Mouse (Mus musculus) liver, embryonic 15.5 days (tissue): ENCODE data around the gene A630001G21Rik. TPM values are rescaled to one million over a fixed set of nuclear protein-coding genes. Genes with fewer than 3 reads are reported as not detected.

Experiments used
- ATAC-seq: fragments of 200-750 bp; cut with Nextera tagmentation; 2 replicates; pipeline ENCODE4 v1.8.0; 2017; ENCODE audit warnings: moderate number of reproducible peaks, mild to moderate bottlenecking, moderate library complexity; ENCODE audit not compliant: insufficient read depth
- H3K27ac ChIP-seq: fragments of 300-500 bp; sonication (generic); replicated peaks from 2 replicates; pipeline ENCODE4 v1.5.1; 2015; ENCODE audit warnings: mild to moderate bottlenecking, inconsistent platforms
- H3K27me3 ChIP-seq: fragments of 300-500 bp; sonication (generic); 2 replicates; pipeline ENCODE4 v1.6.1; 2015; ENCODE audit warnings: mild to moderate bottlenecking, inconsistent platforms
- H3K36me3 ChIP-seq: fragments of 300-500 bp; sonication (generic); replicated peaks from 2 replicates; pipeline ENCODE4 v1.6.1; 2015; ENCODE audit warnings: moderate library complexity, mild to moderate bottlenecking, inconsistent platforms
- H3K4me1 ChIP-seq: fragments of 300-500 bp; sonication (generic); replicated peaks from 2 replicates; pipeline ENCODE4 v1.6.1; 2015; ENCODE audit warnings: inconsistent platforms
- H3K4me2 ChIP-seq: fragments of 300-500 bp; sonication (generic); 2 replicates; pipeline ENCODE4 v1.6.1; 2015; ENCODE audit warnings: moderate library complexity, mild to moderate bottlenecking, inconsistent platforms
- H3K4me3 ChIP-seq: fragments of 300-500 bp; sonication (generic); replicated peaks from 2 replicates; pipeline ENCODE4 v1.5.1; 2015; ENCODE audit warnings: mild to moderate bottlenecking, inconsistent platforms
- H3K9ac ChIP-seq: fragments of 300-500 bp; sonication (generic); 2 replicates; pipeline ENCODE4 v1.6.1; 2015; ENCODE audit warnings: moderate library complexity, mild to moderate bottlenecking, inconsistent platforms
- H3K9me3 ChIP-seq: fragments of 300-500 bp; sonication (generic); replicated peaks from 2 replicates; pipeline ENCODE4 v1.6.1; 2016; ENCODE audit warnings: inconsistent platforms
- WGBS: fragments of 180-500 bp; shearing (Covaris S2); methylation state at CpG from one replicate; pipeline ENCODE4 v1.1.7; 2015; ENCODE audit warnings: mixed read lengths; ENCODE audit not compliant: insufficient replicate concordance; 5-methylcytosine and 5-hydroxymethylcytosine counted together
- polyA plus RNA-seq: library from polyadenylated mRNA; unstranded; fragments of >200 nt; fragmentation: Nextera tagmentation; extraction: Ambion mirVana; gene quantifications from 2 replicates; pipeline ENCODE4 v1.2.1, GENCODE M21; 2015

A630001G21Rik gene
- polyA plus RNA-seq, 1 experiment from 2014 or later, result 2.8 TPM

DNA sequence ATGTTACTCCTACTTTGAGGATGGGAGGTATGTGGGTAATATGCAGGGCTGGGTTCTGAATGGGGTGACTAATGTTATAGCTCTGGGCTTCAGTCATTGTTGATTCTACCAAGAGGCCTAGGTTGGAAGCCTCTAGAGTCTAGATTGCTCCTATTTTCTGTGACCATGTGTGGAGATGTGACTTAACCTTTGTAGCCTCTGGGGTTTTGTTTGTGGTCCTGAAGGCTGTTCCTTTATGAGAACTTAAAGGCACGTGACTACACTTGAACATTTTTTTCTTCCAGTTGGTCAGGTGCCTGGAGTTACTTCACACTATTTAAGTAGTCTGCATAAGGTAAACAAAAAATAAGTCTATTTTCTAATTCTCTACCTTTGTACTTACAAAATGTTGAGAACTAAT lies 21.3 kb upstream of the A630001G21Rik start:
- ATAC-seq, result no peak
- no peak overlapping the region for H3K4me2 ChIP-seq
- whole genome bisulfite sequencing, result 63% methylated on average over 1 of the region's 1 CpGs

DNA sequence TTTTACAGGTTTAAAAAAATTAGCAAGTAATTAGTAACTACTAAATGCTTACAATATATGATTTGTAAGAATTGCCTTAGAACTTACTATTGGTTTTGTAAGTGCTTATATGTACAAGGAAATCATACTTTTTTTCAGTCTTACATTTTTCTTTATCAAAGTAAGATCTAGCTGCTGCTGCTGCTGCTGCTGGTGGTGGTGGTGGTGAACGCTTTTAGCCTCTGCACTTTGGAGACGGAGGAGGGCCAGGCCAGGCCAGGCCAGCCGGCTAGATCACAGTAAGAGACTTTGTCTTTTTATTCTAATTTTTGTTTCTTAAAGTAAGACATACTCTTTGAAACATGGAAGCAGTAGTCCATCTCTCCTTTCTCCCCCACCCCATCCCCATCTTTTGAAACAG lies 16.8 kb upstream of the A630001G21Rik start:
- Histone ChIP-seq H3K4me1 (peaks cover 30% of the 10 kb centered on the region), H3K27me3 (no peaks in the 10 kb centered on the region), H3K4me3 (peak overlapping the region; percentile 25), H3K27ac (no peak overlapping the region), H3K36me3 (0 out of 2 replicates have a peak, but pooled peaks cover 8% of the 10 kb centered on the region), H3K9me3 (no peaks in the 10 kb centered on the region), H3K4me2 (peak overlapping the region; percentile 51), H3K9ac (no peak overlapping the region)
- 32% methylated on average over 3 of the region's 3 CpGs for WGBS
- no peak for ATAC-seq

More for the DNA sequence above, 21.3 kb upstream of the A630001G21Rik start:
- H3K27me3 ChIP-seq, result no peaks in the 10 kb centered on the region
- no peaks in the 10 kb centered on the region for H3K9me3 ChIP-seq
- H3K36me3 ChIP-seq, result 0 out of 2 replicates have a peak, but pooled peaks cover 8% of the 10 kb centered on the region
- no peak overlapping the region for H3K9ac ChIP-seq
- peaks cover 30% of the 10 kb centered on the region for H3K4me1 ChIP-seq
- no peak overlapping the region for H3K4me3 ChIP-seq
- no peak overlapping the region for H3K27ac ChIP-seq

DNA sequence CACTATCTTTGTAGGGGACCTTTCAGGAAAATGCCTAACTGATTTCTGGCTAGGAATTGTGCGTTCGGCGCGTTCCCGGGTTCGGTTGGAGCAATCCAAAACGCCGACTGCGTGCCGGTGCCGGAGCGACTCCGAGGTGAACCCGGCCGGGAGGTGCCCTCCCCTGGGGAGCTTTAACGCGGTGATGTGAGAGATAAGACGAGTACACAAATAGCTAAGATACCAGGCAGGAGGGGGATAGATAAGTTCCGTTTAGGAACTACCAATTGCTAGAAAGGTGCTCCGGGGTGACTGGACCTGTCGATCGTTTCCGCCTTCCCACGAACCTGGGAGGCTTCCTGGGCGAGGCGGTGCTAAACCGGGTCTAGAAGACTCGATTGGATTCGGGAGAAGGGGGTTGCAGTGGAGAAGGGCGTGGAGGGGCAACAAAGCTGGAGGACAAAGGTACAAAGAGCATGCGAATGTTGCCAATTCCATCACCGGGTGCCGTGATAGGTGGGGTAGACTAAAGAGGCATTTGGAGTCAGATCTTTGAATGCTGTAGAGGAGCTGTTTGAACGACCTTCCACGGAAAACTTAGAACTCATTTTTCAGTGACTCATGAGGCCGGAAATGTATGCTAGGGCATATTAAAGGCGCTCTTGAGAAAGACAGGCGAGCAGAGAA lies 15.8 kb upstream of the A630001G21Rik start:
- under 1% methylated on average over 38 of the region's 38 CpGs for WGBS
- Histone ChIP-seq H3K27ac (peak overlapping the region; percentile 90), H3K4me2 (peak overlapping the region; percentile 81), H3K4me3 (peak overlapping the region; percentile 96), H3K27me3 (0 out of 2 replicates have a peak, but pooled peaks cover 3% of the 10 kb centered on the region), H3K4me1 (peaks cover 26% of the 10 kb centered on the region), H3K9me3 (no peaks in the 10 kb centered on the region), H3K36me3 (0 out of 2 replicates have a peak, but pooled peaks cover 8% of the 10 kb centered on the region), H3K9ac (peak overlapping the region; percentile 93)
- peak; percentile 69 for ATAC-seq

DNA sequence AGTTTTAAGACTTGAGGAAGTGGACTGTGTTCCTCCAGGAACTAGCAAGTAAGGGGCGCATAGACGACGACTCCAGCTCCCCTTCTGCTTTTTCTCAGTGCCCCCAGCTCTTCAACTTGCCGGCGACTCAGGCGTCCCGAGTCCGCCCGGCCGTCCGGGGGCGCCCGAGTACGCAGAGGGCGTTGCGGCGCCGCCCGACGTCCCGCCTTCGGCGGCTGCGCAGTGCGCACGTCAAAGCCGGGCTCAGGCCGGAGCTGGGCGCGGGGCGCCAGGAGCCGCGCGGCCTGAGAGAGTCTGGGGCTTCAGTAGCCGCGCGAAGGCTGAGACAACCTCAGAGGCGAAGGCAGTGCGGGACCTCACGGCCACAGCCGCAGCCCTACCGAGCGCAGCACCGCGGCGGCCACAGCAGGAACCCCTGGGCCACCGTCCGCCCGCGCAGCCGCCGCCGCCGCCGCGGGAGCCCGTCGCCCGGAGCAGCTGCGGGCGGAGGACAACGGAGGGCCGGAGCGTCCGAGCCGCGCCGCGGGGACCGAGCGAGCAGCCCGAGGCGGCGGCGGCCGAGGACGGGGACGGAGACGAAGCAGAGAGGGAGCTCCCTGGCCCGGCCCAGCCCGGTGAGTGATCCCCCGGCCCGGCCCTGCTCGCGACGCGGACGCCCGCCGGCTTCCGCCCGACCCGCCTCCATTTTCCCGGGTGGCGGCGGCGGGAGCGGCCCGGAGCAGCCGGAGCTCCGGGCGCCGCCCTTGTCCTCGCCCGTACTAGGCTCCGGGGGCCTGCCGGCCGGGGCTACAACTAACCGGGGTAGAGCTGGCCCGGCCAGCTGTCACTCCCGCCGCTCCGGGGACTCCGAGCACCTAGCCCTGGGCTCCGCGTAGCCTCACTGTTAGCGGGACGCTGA lies 15.0 kb upstream of the A630001G21Rik start, which contains the start of gene Cab39:
Gene Cab39 (plus strand): TSS at position 234 of the 898 bp plus-strand sequence.
- Histone ChIP-seq H3K36me3 (0 out of 2 replicates have a peak, but pooled peaks cover 8% of the 10 kb centered on the region), H3K27me3 (0 out of 2 replicates have a peak, but pooled peaks cover 3% of the 10 kb centered on the region), H3K4me3 (peak within 1 kb of the TSS; percentile 96), H3K4me2 (peak within 1 kb of the TSS; percentile 81), H3K9ac (peak within 1 kb of the TSS; percentile 93), H3K27ac (peak within 1 kb of the TSS; percentile 90), H3K4me1 (peaks cover 26% of the 10 kb centered on the region), H3K9me3 (no peaks in the 10 kb centered on the region)
- ATAC-seq, result peak; percentile 88
- WGBS, result under 1% methylated on average over 118 of the region's 118 CpGs

DNA sequence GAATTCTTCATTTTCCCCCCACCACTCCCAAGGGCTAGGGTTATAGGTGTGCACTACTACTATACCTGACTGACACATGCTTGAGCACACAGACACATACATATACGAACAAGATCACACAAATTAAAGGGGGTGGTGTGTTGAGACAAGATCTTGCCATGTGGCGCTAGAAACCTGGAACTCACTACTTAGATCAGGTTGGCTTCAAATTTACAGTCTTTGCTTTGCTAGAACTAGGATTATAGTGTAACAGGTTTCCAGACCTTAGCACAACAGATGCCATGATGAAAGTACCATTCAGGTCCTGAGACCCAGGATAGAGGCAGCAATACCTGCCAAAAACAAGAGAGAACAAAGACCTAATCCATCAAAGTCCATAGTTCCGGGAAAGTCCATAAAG lies 13.0 kb upstream of the A630001G21Rik start:
- peaks cover 16% of the 10 kb centered on the region for H3K4me1 ChIP-seq
- 74% methylated on average over 3 of the region's 3 CpGs for WGBS
- no peak for ATAC-seq
- no peak overlapping the region for H3K9ac ChIP-seq
- H3K27me3 ChIP-seq, result 0 out of 2 replicates have a peak, but pooled peaks cover 3% of the 10 kb centered on the region
- H3K4me3 ChIP-seq, result no peak overlapping the region
- H3K9me3 ChIP-seq, result no peaks in the 10 kb centered on the region
- no peak overlapping the region for H3K27ac ChIP-seq
- no peak overlapping the region for H3K4me2 ChIP-seq
- 0 out of 2 replicates have a peak, but pooled peaks cover 5% of the 10 kb centered on the region for H3K36me3 ChIP-seq

DNA sequence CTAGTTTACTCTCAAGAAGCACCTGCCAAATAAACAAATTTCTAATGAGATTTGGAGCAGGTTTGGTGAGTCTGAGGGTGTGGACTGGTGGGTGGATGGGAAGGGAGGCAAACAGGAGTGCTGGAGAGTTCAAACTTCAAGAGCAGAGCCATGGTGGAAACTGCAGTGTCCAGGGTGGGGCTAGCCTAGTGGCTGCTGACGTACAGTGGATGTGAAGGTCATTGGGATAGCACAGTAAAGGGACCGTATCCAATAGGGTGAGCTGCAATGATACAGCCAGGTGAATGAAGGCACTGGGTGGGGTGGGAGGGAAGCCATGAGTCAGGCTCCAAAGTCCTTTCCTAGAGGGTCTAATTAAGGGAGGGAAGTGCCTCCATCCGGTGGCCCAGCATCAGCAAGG lies 12.1 kb upstream of the A630001G21Rik start:
- Histone ChIP-seq H3K9me3 (no peaks in the 10 kb centered on the region), H3K4me1 (peaks cover 9% of the 10 kb centered on the region), H3K36me3 (no peaks in the 10 kb centered on the region), H3K9ac (no peak overlapping the region), H3K27ac (no peak overlapping the region), H3K4me2 (no peak overlapping the region), H3K27me3 (0 out of 2 replicates have a peak, but pooled peaks cover 3% of the 10 kb centered on the region), H3K4me3 (no peak overlapping the region)
- no peak for ATAC-seq
- 53% methylated on average over 3 of the region's 3 CpGs for WGBS

DNA sequence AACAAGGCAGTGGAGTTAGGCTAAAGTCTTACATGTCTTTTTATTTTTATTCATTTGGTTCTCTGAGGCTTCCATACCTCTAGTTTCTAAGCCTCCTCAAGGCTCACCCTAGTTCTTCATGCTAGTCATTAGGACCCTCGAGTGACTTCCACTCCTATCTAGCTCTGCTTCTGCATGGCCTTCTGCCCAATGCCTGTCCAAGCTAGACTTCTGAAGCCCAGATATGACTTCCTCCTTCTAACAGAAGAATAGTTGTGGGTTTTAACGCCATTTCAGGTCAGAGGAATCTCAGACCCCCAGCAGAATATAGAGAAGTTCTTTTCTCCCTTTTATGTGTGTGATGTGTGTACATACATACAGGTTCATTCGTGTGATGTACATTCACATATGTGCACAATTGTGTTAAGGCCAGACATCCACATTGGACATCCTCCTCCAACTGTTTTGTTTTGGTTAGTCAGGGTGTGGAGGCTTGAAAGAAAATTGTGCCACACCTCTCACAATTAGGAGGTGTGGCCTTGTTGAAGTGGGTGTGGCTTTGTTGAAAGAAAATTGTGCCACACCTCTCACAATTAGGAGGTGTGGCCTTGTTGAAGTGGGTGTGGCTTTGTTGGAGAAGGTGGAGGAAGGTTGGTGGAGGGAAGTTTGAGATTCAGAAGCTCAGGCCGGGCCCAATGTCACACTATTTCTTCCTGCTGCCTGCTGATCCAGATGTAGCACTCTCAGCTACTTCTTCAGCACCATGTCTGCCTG lies 1.2 kb upstream of the A630001G21Rik start:
- Histone ChIP-seq H3K27ac (no peak overlapping the region), H3K9me3 (no peaks in the 10 kb centered on the region), H3K4me3 (no peak overlapping the region), H3K36me3 (no peaks in the 10 kb centered on the region), H3K4me1 (0 out of 2 replicates have a peak, but pooled peaks cover 3% of the 10 kb centered on the region), H3K4me2 (no peak overlapping the region), H3K27me3 (no peaks in the 10 kb centered on the region), H3K9ac (no peak overlapping the region)
- ATAC-seq, result no peak
- 30% methylated on average over 4 of the region's 4 CpGs for WGBS

DNA sequence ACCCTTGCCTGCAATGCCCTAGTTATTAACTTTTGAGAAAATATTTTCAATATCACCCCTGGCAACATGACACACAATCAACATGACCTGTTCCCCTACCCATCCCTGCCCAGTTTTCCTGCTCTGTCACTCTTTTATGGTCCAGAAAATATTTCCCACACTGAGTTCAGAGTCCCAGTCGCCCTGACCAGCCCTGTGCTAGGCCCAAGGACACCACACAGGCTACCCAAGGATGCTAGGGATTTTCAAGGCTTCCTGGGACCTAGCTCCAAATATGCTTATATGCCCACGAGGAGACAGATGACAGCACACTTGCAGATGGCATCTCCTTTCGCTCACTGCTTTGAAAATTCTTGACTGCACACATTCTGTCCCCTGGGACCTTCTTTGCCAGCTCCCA lies 569 bp upstream of the A630001G21Rik start:
- Histone ChIP-seq H3K27me3 (no peaks in the 10 kb centered on the region), H3K4me2 (no peak overlapping the region), H3K4me3 (no peak overlapping the region), H3K9ac (no peak overlapping the region), H3K27ac (no peak overlapping the region), H3K36me3 (no peaks in the 10 kb centered on the region), H3K4me1 (0 out of 2 replicates have a peak, but pooled peaks cover 3% of the 10 kb centered on the region), H3K9me3 (no peaks in the 10 kb centered on the region)
- ATAC-seq, result no peak
- WGBS, result 47% methylated on average over 3 of the region's 3 CpGs

DNA sequence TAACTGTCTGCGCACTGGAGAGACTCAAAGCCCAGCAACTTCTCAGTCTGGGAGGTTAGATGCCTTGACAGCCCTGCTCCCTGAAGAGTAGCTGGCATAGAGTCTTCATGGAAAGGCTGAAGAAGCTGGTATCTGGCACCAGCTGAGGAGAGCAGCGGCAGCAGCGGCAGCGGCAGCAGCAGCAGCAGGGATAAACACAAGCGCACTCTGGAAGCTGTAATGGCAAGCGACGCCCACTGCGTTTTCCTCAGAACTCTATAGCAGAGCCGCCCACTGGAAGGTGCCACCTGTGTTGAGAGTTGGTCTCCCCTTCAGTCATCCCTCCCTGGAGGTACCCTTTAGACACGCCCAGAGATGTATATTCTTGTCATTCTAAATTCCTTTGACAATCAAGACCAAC lies 2.3 kb downstream of the A630001G21Rik start:
- no peak for ATAC-seq
- no peak overlapping the region for H3K27ac ChIP-seq
- H3K9me3 ChIP-seq, result no peaks in the 10 kb centered on the region
- no peak overlapping the region for H3K4me2 ChIP-seq
- H3K4me1 ChIP-seq, result 0 out of 2 replicates have a peak, but pooled peaks cover 3% of the 10 kb centered on the region
- H3K9ac ChIP-seq, result no peak overlapping the region
- H3K4me3 ChIP-seq, result no peak overlapping the region
- no peaks in the 10 kb centered on the region for H3K36me3 ChIP-seq
- WGBS, result 55% methylated on average over 10 of the region's 10 CpGs
- no peaks in the 10 kb centered on the region for H3K27me3 ChIP-seq

DNA sequence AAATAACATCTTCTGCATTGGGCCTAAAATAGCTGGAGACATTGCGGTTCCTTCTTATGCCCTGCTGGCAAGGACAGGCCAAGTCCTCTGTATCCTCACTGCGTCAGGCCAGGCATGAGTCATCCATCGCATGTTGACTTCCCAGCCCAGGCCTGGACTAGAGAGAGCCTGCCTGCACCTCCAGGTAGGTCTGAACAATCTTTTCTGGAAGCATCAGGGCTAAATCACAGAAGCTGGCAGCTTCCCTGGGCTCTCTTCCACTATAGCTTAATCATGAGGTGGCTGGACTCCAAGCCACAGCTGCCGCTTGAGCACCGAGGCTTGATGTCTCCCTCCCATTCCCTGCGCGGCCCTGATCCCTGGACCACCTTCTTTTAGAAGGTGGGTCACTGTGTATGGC lies 3.3 kb downstream of the A630001G21Rik start:
- no peaks in the 10 kb centered on the region for H3K27me3 ChIP-seq
- WGBS, result 72% methylated on average over 7 of the region's 7 CpGs
- ATAC-seq, result no peak
- no peak overlapping the region for H3K27ac ChIP-seq
- H3K4me2 ChIP-seq, result no peak overlapping the region
- no peaks in the 10 kb centered on the region for H3K36me3 ChIP-seq
- H3K9me3 ChIP-seq, result no peaks in the 10 kb centered on the region
- H3K4me3 ChIP-seq, result no peak overlapping the region
- 0 out of 2 replicates have a peak, but pooled peaks cover 3% of the 10 kb centered on the region for H3K4me1 ChIP-seq
- no peak overlapping the region for H3K9ac ChIP-seq
